Mouse (Mus musculus) forebrain, embryonic 13.5 days (tissue): ENCODE measurements around the gene Ak4. TPM values are rescaled to one million over a fixed set of nuclear protein-coding genes. Genes with fewer than 3 reads are reported as not detected.

ENCODE experiments used
- ATAC-seq: fragments of 200-750 bp; cut with Nextera tagmentation; 2 replicates; pipeline ENCODE4 v1.8.0; 2017
- H3K27ac ChIP-seq: fragments of 300-500 bp; sonication (generic); 2 replicates; pipeline ENCODE4 v1.5.1; 2015; ENCODE audit warnings: inconsistent platforms, mild to moderate bottlenecking, moderate library complexity
- H3K27me3 ChIP-seq: fragments of 300-500 bp; sonication (generic); 2 replicates; pipeline ENCODE4 v1.6.1; 2015; ENCODE audit warnings: mild to moderate bottlenecking, inconsistent platforms
- H3K36me3 ChIP-seq: fragments of 300-500 bp; sonication (generic); 2 replicates; pipeline ENCODE4 v1.6.1; 2015; ENCODE audit warnings: mild to moderate bottlenecking, inconsistent platforms; ENCODE audit not compliant: poor library complexity, severe bottlenecking
- H3K4me1 ChIP-seq: fragments of 300-500 bp; sonication (generic); 2 replicates; pipeline ENCODE4 v1.6.1; 2015; ENCODE audit warnings: inconsistent platforms
- H3K4me2 ChIP-seq: fragments of 300-500 bp; sonication (generic); 2 replicates; pipeline ENCODE4 v1.6.1; 2015; ENCODE audit warnings: inconsistent platforms, mild to moderate bottlenecking, moderate library complexity
- H3K4me3 ChIP-seq: fragments of 300-500 bp; sonication (generic); 2 replicates; pipeline ENCODE4 v1.5.1; 2015; ENCODE audit warnings: mild to moderate bottlenecking, inconsistent platforms
- H3K9ac ChIP-seq: fragments of 300-500 bp; sonication (generic); 2 replicates; pipeline ENCODE4 v1.6.1; 2015; ENCODE audit warnings: mild to moderate bottlenecking, inconsistent platforms
- H3K9me3 ChIP-seq: fragments of 300-500 bp; sonication (generic); replicated peaks from 2 replicates; pipeline ENCODE4 v1.6.1; 2016; ENCODE audit warnings: inconsistent platforms
- WGBS: fragments of 180-500 bp; shearing (Covaris S2); methylation state at CpG from one replicate; pipeline ENCODE4 v1.1.7; 2015; 5-methylcytosine and 5-hydroxymethylcytosine counted together
- polyA plus RNA-seq: library from polyadenylated mRNA; unstranded; fragments of >200 nt; fragmentation: Nextera tagmentation; extraction: Ambion mirVana; gene quantifications from 2 replicates; pipeline ENCODE4 v1.2.1, GENCODE M21; 2015

Gene Ak4
- polyA plus RNA-seq, 1 experiment from 2014 or later, result 9.7 TPM

DNA sequence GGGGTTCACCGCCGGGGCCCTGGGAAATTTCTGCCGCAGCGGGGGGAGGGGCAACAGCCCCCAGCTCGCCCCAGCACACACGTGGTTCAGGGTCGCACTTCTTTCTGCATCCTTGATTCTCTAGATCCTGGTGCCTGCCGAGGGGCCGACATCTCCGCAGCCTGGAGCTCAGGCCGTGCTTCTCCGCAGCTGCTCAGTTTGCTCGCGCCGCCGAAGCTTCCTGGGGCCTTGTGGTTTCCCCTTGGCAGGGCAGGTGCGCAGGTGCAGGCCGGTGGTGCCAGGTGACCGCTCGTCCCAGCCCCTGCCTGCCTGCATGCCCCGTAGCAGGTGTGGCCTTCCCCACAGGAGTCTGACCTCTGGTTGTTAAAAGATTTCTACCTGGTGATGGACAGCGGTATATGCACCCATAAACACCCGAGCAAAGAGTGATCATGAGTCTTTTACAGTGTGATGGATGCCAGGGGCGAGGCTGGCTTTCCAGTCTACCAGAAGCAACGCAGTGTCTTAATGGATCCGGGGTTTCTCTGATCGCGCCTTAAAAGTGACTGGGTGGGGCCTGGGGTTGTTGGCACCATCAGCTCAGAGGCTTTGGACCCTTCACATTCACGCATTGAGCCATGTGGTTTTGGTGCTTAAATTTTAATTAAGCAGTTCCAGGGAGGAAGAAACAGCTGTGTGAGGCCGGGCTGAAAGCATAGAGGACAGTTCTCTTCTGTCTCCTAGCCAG lies 89.9 kb downstream of the Ak4 start:
- no peaks in the 10 kb centered on the region for H3K9me3 ChIP-seq
- peak; percentile 59 for ATAC-seq
- H3K9ac ChIP-seq, result peak overlapping the region; percentile 68
- peaks cover 19% of the 10 kb centered on the region for H3K4me1 ChIP-seq
- no peaks in the 10 kb centered on the region for H3K36me3 ChIP-seq
- peak overlapping the region; percentile 51 for H3K4me3 ChIP-seq
- H3K27me3 ChIP-seq, result peaks cover 12% of the 10 kb centered on the region; the same call in 1 of the 2 replicates
- peak overlapping the region; percentile 93 for H3K4me2 ChIP-seq
- no peak overlapping the region for H3K27ac ChIP-seq
- 3% methylated on average over 30 of the region's 30 CpGs for WGBS

DNA sequence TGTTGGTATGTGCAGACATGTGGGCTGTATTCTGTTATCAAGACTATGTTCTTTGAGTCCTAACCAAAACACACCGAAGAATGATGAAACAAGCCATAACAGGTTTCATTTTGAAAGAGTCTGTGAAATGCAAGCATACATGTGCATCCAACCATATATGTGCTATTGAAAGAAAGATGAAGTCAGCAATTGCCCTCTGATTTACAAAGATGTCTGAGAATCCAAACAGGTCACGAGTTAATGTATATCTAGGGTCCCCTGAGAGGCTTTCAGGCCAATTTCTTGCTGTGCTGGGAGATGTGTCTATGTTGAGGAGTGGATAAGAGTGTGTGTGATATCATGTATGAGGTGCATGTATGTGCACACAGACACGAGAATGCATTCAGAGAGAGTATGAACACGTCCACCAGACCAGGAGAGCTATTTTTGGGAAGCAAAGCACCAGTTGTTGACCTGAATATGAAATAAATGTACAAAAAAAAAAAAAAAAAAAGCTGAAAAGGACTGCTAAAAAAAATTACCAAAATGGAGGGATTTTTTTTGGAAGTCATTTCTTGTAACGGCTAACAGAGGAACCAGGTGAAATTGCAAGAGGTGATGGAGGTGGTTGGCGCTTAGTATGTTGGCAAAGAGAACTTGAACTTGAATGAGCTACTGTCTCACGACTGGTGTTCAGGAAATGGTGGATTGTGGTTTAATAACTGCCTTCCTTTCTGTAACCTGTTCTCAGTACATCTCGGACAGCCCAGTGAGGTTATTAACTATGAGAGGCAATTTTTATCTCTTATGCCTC lies 91.2 kb downstream of the Ak4 start:
- no peak overlapping the region for H3K27ac ChIP-seq
- H3K9ac ChIP-seq, result no peak overlapping the region
- no peaks in the 10 kb centered on the region for H3K36me3 ChIP-seq
- no peak overlapping the region for H3K4me2 ChIP-seq
- H3K9me3 ChIP-seq, result no peaks in the 10 kb centered on the region
- 86% methylated on average over 8 of the region's 8 CpGs for whole genome bisulfite sequencing
- ATAC-seq, result no peak
- H3K27me3 ChIP-seq, result peaks cover 12% of the 10 kb centered on the region; the same call in 1 of the 2 replicates
- H3K4me1 ChIP-seq, result peaks cover 14% of the 10 kb centered on the region
- H3K4me3 ChIP-seq, result no peak overlapping the region

DNA sequence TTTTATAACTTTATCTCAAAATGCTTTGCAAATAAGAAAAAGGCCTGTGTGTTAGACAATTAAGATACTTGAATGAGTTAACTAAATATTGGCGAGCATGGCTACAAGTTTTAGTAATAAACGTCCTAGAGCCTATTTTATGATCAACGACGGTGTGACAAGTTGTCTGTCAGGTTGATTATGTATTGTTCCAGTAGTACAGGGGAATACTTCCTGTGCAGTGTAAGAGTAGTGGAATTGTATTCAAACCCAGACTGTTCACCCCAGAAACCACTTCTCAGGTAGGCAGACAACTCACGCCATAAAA lies 91.8 kb downstream of the Ak4 start:
- Histone ChIP-seq H3K9ac (no peak overlapping the region), H3K4me3 (no peak overlapping the region), H3K27ac (no peak overlapping the region), H3K36me3 (no peaks in the 10 kb centered on the region), H3K27me3 (peaks cover 12% of the 10 kb centered on the region; the same call in 1 of the 2 replicates), H3K9me3 (no peaks in the 10 kb centered on the region), H3K4me1 (peaks cover 14% of the 10 kb centered on the region), H3K4me2 (no peak overlapping the region)
- WGBS, result 81% methylated on average over 5 of the region's 5 CpGs
- no peak for ATAC-seq

DNA sequence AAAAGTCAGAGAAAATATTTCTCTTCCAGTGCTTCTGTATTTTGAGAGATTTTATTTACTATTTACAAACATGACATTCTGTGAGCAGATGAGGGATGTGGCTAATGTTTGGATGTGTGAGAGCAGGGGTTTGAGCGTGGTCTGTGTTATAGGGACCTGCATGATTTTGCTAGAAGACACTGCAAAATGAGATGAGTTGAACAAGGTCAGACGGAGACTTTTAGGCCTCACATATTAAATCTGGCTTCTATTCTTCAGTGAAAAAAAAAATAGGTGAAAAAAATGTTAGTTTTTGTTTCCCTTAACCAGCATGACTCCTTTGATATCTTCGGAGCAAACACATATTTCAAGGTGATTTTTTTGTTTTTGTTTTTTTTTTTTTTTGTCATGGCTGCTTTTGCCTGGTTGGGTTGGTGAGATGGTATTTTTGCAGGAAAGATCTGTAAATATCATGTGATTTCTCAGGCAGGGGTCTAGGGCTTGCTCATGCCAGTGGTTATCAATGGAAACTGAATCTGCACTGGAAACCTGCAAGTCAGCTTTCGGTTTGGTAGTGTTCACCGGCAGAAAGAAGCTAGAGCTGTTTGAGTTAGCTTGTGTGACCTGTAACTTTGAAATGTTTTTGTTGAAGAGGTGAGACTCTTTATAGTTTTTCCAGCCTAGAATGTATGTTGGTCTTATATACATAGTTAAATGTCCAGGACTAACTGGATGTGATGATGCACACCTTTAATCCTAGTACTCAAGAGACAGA lies 92.9 kb downstream of the Ak4 start:
- H3K4me1 ChIP-seq, result peaks cover 14% of the 10 kb centered on the region
- no peak overlapping the region for H3K4me2 ChIP-seq
- no peak for ATAC-seq
- H3K4me3 ChIP-seq, result no peak overlapping the region
- 90% methylated on average over 5 of the region's 5 CpGs for WGBS
- H3K9ac ChIP-seq, result no peak overlapping the region
- no peaks in the 10 kb centered on the region for H3K36me3 ChIP-seq
- H3K27me3 ChIP-seq, result peaks cover 12% of the 10 kb centered on the region; the same call in 1 of the 2 replicates
- no peaks in the 10 kb centered on the region for H3K9me3 ChIP-seq
- no peak overlapping the region for H3K27ac ChIP-seq

DNA sequence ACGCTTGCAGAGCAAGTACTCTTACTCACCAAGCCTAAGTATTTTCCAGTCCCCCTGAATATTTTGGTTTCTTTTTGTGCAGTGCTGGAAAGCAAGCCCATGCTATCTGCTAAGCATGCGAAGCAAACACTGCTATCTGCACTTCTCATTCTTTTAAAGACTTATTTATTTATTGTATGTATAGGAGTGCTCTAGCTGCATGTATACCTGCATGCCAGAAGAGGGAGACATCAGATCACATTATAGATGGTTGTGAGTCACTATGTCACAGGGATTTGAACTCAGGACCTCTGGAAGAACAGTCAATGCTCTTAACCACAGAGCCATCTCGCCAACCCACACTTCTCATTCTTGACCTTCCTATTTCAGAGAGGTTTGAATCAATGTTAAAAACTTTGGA lies 94.2 kb downstream of the Ak4 start:
- no peak overlapping the region for H3K4me2 ChIP-seq
- H3K9ac ChIP-seq, result no peak overlapping the region
- whole genome bisulfite sequencing, result 88% methylated on average over 3 of the region's 3 CpGs
- H3K27me3 ChIP-seq, result 0 out of 2 replicates have a peak, but pooled peaks cover 8% of the 10 kb centered on the region
- peaks cover 14% of the 10 kb centered on the region for H3K4me1 ChIP-seq
- no peak for ATAC-seq
- H3K9me3 ChIP-seq, result no peaks in the 10 kb centered on the region
- H3K36me3 ChIP-seq, result no peaks in the 10 kb centered on the region
- H3K4me3 ChIP-seq, result no peak overlapping the region
- no peak overlapping the region for H3K27ac ChIP-seq

DNA sequence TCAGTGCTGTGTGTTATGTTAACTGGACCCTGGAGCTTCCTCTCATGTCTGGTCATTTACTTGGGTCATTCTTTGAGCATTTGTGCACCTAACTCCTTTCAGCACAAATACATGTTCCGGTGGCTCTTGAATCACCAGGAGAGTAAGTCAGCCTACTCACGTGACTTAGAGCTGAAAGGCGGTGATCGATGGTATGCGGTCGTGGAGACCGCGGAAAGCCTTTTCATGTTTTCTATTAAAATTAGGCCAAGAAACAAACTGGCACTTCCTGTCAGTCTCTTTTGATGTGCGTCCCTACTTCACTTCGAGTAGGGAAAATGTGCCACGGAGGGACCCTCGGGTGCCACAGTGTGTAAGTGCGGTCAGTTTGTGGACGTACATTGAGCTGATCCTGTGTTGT lies 96.8 kb downstream of the Ak4 start:
- WGBS, result 96% methylated on average over 14 of the region's 14 CpGs
- H3K9me3 ChIP-seq, result no peaks in the 10 kb centered on the region
- no peaks in the 10 kb centered on the region for H3K4me1 ChIP-seq
- H3K36me3 ChIP-seq, result no peaks in the 10 kb centered on the region
- no peak overlapping the region for H3K27ac ChIP-seq
- H3K27me3 ChIP-seq, result no peaks in the 10 kb centered on the region
- no peak overlapping the region for H3K9ac ChIP-seq
- no peak overlapping the region for H3K4me2 ChIP-seq
- ATAC-seq, result no peak
- no peak overlapping the region for H3K4me3 ChIP-seq

Other genes with a start within 250 kb of the Ak4 start
- 33.5 and 37.5 TPM in 2 replicates for gene Jak1, start 154.0 kb upstream of the Ak4 start, polyA plus RNA-seq
- 10.8 and 13.2 TPM in 2 replicates for gene Dnajc6, start 77.4 kb downstream of the Ak4 start, polyA plus RNA-seq
- 74.2 and 76.6 TPM in 2 replicates for gene Leprot, start 228.4 kb downstream of the Ak4 start, polyA plus RNA-seq